Mouse (Mus musculus) thymus, postnatal 0 days (tissue): Measurements from ENCODE around the gene Rnase9. TPM values are rescaled to one million over a fixed set of nuclear protein-coding genes. Genes with fewer than 3 reads are reported as not detected.

Experiments used
- polyA plus RNA-seq: library from polyadenylated mRNA; unstranded; fragments of >200 nt; fragmentation: Nextera tagmentation; extraction: Ambion mirVana; gene quantifications from 2 replicates; pipeline ENCODE4 v1.2.1, GENCODE M21; 2015

Gene Rnase9
- polyA plus RNA-seq, 1 experiment from 2014 or later = not detected

Other genes with a start within 250 kb of the Rnase9 start
- gene Ccnb1ip1, start 234.1 kb downstream of the Rnase9 start, polyA plus RNA-seq = not detected in 2 replicates
- 54.8 and 58.9 TPM in 2 replicates for gene Parp2, start 234.0 kb downstream of the Rnase9 start, polyA plus RNA-seq
- gene Tep1, start 171.3 kb downstream of the Rnase9 start, polyA plus RNA-seq = 10.7 and 11.2 TPM in 2 replicates
- gene Klhl33, start 144.4 kb downstream of the Rnase9 start, polyA plus RNA-seq = 0.18 and 0.30 TPM in 2 replicates
- gene Osgep, start 117.0 kb downstream of the Rnase9 start, polyA plus RNA-seq = 111 and 123 TPM in 2 replicates
- gene Apex1, start 116.9 kb downstream of the Rnase9 start, polyA plus RNA-seq = 165 and 184 TPM in 2 replicates
- gene Pip4p1, start 111.0 kb downstream of the Rnase9 start, polyA plus RNA-seq = 42.3 and 45.5 TPM in 2 replicates
- gene Pnp, start 110.8 kb downstream of the Rnase9 start, polyA plus RNA-seq = 54.2 and 60.6 TPM in 2 replicates
- gene Gm49342, start 97.4 kb downstream of the Rnase9 start, polyA plus RNA-seq = not detected in 2 replicates
- gene Pnp2, start 85.9 kb downstream of the Rnase9 start, polyA plus RNA-seq = 0.69 and 1.1 TPM in 2 replicates
- gene Rnase10, start 34.1 kb downstream of the Rnase9 start, polyA plus RNA-seq = 0.22 TPM in 1 of 2 replicates, not detected in the other
- not detected in 2 replicates for gene Rnase11, start 8.3 kb upstream of the Rnase9 start, polyA plus RNA-seq
- gene Rnase12, start 15.8 kb upstream of the Rnase9 start, polyA plus RNA-seq = 0.33 and 0.36 TPM in 2 replicates
- gene Olfr750, start 32.6 kb upstream of the Rnase9 start, polyA plus RNA-seq = not detected in 2 replicates
- 29.9 and 32.1 TPM in 2 replicates for gene Rnase4, start 49.2 kb upstream of the Rnase9 start, polyA plus RNA-seq
- gene Ang, start 49.3 kb upstream of the Rnase9 start, polyA plus RNA-seq = 5.0 and 6.0 TPM in 2 replicates
- not detected in 2 replicates for gene Eddm3b, start 72.6 kb upstream of the Rnase9 start, polyA plus RNA-seq
- gene Rnase6, start 82.0 kb upstream of the Rnase9 start, polyA plus RNA-seq = 3.1 and 4.6 TPM in 2 replicates
- 1.2 and 1.4 TPM in 2 replicates for gene Rnase1, start 104.9 kb upstream of the Rnase9 start, polyA plus RNA-seq
- gene Rnase2b, start 120.4 kb upstream of the Rnase9 start, polyA plus RNA-seq = not detected in 2 replicates
- gene Ang2, start 157.3 kb upstream of the Rnase9 start, polyA plus RNA-seq = 0.55 TPM in 1 of 2 replicates, not detected in the other
- not detected in 2 replicates for gene Ear14, start 161.5 kb upstream of the Rnase9 start, polyA plus RNA-seq
- not detected in 2 replicates for gene Rnase2a, start 214.2 kb upstream of the Rnase9 start, polyA plus RNA-seq